Mouse (Mus musculus) T-helper 17 cell (primary cell): Measurements from ENCODE around the gene Fktn.

ENCODE experiments used
- in situ Hi-C, 2 experiments: fragments of 300-600 bp; cut with MboI, MseI; formaldehyde crosslinking; loops; 1 replicate in 1 of 2; 2 replicates in 1 of 2; pipeline ENCODE4 v1.15.1; 2025; ENCODE audit warnings: high pct_unique_total_duplicates in 2 of 2

The Fktn gene

DNA sequence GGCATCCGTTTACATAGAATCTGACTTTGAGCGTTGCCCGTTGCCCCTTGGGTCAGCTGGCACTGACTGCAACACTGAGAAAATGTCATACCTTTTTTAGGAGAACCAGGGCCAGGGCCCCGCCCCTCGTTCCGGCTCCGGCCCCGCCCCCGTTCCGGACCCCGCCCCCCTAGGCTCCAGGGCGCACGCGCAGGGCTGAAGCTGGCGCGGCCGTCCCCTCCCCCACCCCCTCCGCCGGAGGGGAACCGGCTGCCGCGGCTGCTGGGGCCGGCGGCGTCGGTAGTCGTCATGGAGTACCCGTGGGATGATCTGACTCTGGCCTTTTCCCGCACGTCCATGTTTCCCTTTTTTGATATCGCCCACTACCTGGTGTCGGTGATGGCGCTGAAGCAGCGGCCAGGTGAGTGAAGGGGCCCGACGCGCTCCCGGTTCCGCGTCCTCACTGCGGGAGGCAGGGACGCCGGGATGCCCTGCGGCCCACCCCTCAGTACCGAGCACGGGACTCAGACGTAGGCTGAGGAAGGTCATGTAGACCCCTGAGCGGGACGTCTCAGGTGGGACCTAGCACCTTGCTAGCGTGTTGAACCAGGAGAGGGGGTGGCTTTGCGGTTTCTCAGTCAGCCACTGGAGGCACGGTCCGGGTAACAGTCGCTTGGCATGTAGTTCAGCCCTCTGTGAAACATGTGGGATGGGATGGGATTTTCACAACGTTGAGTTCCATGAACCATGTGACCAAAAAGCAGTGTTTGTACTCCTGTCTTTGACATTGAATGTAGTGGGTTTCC, 112.2 kb downstream of the Fktn start, which contains the start of gene Tmem38b:
TSS of gene Tmem38b (plus strand) at position 225 of the 785 bp plus-strand sequence.
- in situ Hi-C loops: loop anchor here in 1 of 2 experiments (5.0 kb wide), 1 partner anchor 1531 kb away; no protein-coding TSS in a partner anchor

DNA sequence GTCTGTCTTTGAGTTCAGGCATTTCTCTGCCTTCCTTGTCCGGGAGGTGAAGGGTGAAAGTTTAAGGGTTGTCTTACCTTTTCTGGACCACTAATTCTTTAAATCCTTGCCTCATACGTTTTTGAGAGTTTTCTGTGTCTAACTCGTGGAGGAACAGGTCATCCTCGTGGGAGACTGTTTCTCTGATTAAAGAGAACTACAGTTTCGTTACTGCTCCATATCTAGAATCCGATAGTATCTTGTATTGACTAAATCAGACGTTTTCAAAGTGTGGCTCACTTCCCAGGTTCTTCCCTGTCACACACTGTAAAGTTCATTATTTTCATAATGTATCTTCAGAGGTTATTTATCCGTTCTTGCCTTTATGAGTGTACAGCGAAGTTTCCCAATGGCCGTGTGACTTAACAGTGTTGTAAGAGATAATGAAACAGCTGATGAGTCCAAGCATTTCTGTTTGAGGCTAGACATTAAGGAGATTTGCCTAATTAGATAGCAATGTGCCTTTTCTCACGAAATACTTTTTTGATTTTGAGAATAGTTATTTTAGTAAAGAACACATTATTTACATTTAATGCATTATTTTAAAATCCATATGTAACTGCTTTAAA, 112.9 kb downstream of the Fktn start:
- in situ Hi-C loops: loop anchor here in 1 of 2 experiments (5.0 kb wide), 1 partner anchor 1531 kb away; no protein-coding TSS in a partner anchor
